Mouse (Mus musculus): ENCODE data around the gene Pkd2l1. TPM values are rescaled to one million over a fixed set of nuclear protein-coding genes. Genes with fewer than 3 reads are reported as not detected.

Pkd2l1 gene
- polyA plus RNA-seq (2014; fragmentation: Nextera tagmentation; extraction: Ambion mirVana), result 0.12 TPM in 1 of 2 replicates, not detected in the other

GRCm38 (mm10) chr19:44192342-44192741 is at the start of gene Pkd2l1:
Gene Pkd2l1 (minus strand): TSS chr19:44192442.
- H3K27me3 ChIP-seq (replicated peaks; ENCODE audit: control insufficient read depth, insufficient read depth, low read length), result no peaks in the 10 kb centered on the region
- no peak within 1 kb of the TSS for H3K27ac ChIP-seq (ENCODE audit: low read depth)
- H3K4me1 ChIP-seq (replicated peaks; ENCODE audit: control insufficient read depth, insufficient read depth, low read length), result no peaks in the 10 kb centered on the region
- H3K36me3 ChIP-seq (ENCODE audit: control insufficient read depth, insufficient read depth, low read length), result no peaks in the 10 kb centered on the region
- no peak for DNase-seq (ENCODE audit: low spot score)
- H3K9ac ChIP-seq (ENCODE audit: low read length), result no peak within 1 kb of the TSS
- H3K4me2 ChIP-seq (ENCODE audit: low read length), result no peak within 1 kb of the TSS
- H3K4me3 ChIP-seq (ENCODE audit: low read depth, low read length), result no peak within 1 kb of the TSS
- WGBS, result 52% methylated on average over 3 of the region's 3 CpGs
- no peak for ATAC-seq (replicated peaks; ENCODE audit: low FRiP score, low TSS enrichment, low read depth)
- no peaks in the 10 kb centered on the region for H3K9me3 ChIP-seq (ENCODE audit: control insufficient read depth, low read length)

- Histone ChIP-seq H3K4me3 (ENCODE audit: low read depth, low read length) (no peak overlapping the region), H3K9me3 (ENCODE audit: control insufficient read depth, low read length) (no peaks in the 10 kb centered on the region), H3K27ac (ENCODE audit: low read depth) (no peak overlapping the region), H3K36me3 (ENCODE audit: control insufficient read depth, insufficient read depth, low read length) (no peaks in the 10 kb centered on the region), H3K4me2 (ENCODE audit: low read length) (no peak overlapping the region), H3K27me3 (replicated peaks; ENCODE audit: control insufficient read depth, insufficient read depth, low read length) (no peaks in the 10 kb centered on the region), H3K4me1 (replicated peaks; ENCODE audit: control insufficient read depth, insufficient read depth, low read length) (0 out of 2 replicates have a peak, but pooled peaks cover 2% of the 10 kb centered on the region), H3K9ac (ENCODE audit: low read length) (no peak overlapping the region)
- ATAC-seq (replicated peaks; ENCODE audit: low FRiP score, low TSS enrichment, low read depth) (no peak), DNase-seq (ENCODE audit: low spot score) (no peak)
- 84% methylated on average over 2 of the region's 2 CpGs for WGBS
Measured at GRCm38 (mm10) chr19:44238906-44239305, 46.7 kb upstream of the Pkd2l1 start.

GRCm38 (mm10) chr19:44237471-44238006 is 45.3 kb upstream of the Pkd2l1 start:
- H3K9me3 ChIP-seq (ENCODE audit: control insufficient read depth, low read length), result no peaks in the 10 kb centered on the region
- 11% methylated on average over 19 of the region's 19 CpGs for WGBS
- H3K27me3 ChIP-seq (replicated peaks; ENCODE audit: control insufficient read depth, insufficient read depth, low read length), result no peaks in the 10 kb centered on the region
- H3K9ac ChIP-seq (ENCODE audit: low read length), result no peak overlapping the region
- H3K4me3 ChIP-seq (ENCODE audit: low read depth, low read length), result peak overlapping the region; percentile 23
- H3K4me1 ChIP-seq (replicated peaks; ENCODE audit: control insufficient read depth, insufficient read depth, low read length), result 0 out of 2 replicates have a peak, but pooled peaks cover 2% of the 10 kb centered on the region
- H3K27ac ChIP-seq (ENCODE audit: low read depth), result no peak overlapping the region
- peak overlapping the region; percentile 48 for H3K4me2 ChIP-seq (ENCODE audit: low read length)
- H3K36me3 ChIP-seq (ENCODE audit: control insufficient read depth, insufficient read depth, low read length), result no peaks in the 10 kb centered on the region
- ATAC-seq (replicated peaks; ENCODE audit: low FRiP score, low TSS enrichment, low read depth) (no peak; the same call in 1 of the 2 replicates), DNase-seq (ENCODE audit: low spot score) (peak; percentile 60)

- no peak overlapping the region for H3K4me3 ChIP-seq (ENCODE audit: low read depth, low read length)
- no peaks in the 10 kb centered on the region for H3K36me3 ChIP-seq (ENCODE audit: control insufficient read depth, insufficient read depth, low read length)
- no peak for DNase-seq (ENCODE audit: low spot score)
- no peak overlapping the region for H3K27ac ChIP-seq (ENCODE audit: low read depth)
- no peak for ATAC-seq (replicated peaks; ENCODE audit: low FRiP score, low TSS enrichment, low read depth)
- WGBS, result 87% methylated on average over 4 of the region's 4 CpGs
- no peaks in the 10 kb centered on the region for H3K27me3 ChIP-seq (replicated peaks; ENCODE audit: control insufficient read depth, insufficient read depth, low read length)
- H3K4me1 ChIP-seq (replicated peaks; ENCODE audit: control insufficient read depth, insufficient read depth, low read length), result no peaks in the 10 kb centered on the region
- H3K9me3 ChIP-seq (ENCODE audit: control insufficient read depth, low read length), result no peaks in the 10 kb centered on the region
- no peak overlapping the region for H3K9ac ChIP-seq (ENCODE audit: low read length)
- H3K4me2 ChIP-seq (ENCODE audit: low read length), result no peak overlapping the region
Measured at GRCm38 (mm10) chr19:44231608-44232151, 39.4 kb upstream of the Pkd2l1 start.

- H3K4me1 ChIP-seq (replicated peaks; ENCODE audit: control insufficient read depth, insufficient read depth, low read length), result no peaks in the 10 kb centered on the region
- H3K4me2 ChIP-seq (ENCODE audit: low read length), result no peak overlapping the region
- H3K27ac ChIP-seq (ENCODE audit: low read depth), result no peak overlapping the region
- no peak overlapping the region for H3K4me3 ChIP-seq (ENCODE audit: low read depth, low read length)
- no peaks in the 10 kb centered on the region for H3K27me3 ChIP-seq (replicated peaks; ENCODE audit: control insufficient read depth, insufficient read depth, low read length)
- 71% methylated on average over 3 of the region's 3 CpGs for WGBS
- H3K36me3 ChIP-seq (ENCODE audit: control insufficient read depth, insufficient read depth, low read length), result no peaks in the 10 kb centered on the region
- no peaks in the 10 kb centered on the region for H3K9me3 ChIP-seq (ENCODE audit: control insufficient read depth, low read length)
- DNase-seq (ENCODE audit: low spot score) (no peak), ATAC-seq (replicated peaks; ENCODE audit: low FRiP score, low TSS enrichment, low read depth) (no peak)
- H3K9ac ChIP-seq (ENCODE audit: low read length), result no peak overlapping the region
Measured at GRCm38 (mm10) chr19:44230212-44230611, 38.0 kb upstream of the Pkd2l1 start.

GRCm38 (mm10) chr19:44229776-44230175 is 37.5 kb upstream of the Pkd2l1 start:
- H3K9me3 ChIP-seq (ENCODE audit: control insufficient read depth, low read length), result no peaks in the 10 kb centered on the region
- no peak for DNase-seq (ENCODE audit: low spot score)
- H3K27ac ChIP-seq (ENCODE audit: low read depth), result no peak overlapping the region
- 55% methylated on average over 2 of the region's 2 CpGs for WGBS
- ATAC-seq (replicated peaks; ENCODE audit: low FRiP score, low TSS enrichment, low read depth), result no peak
- no peak overlapping the region for H3K9ac ChIP-seq (ENCODE audit: low read length)
- no peaks in the 10 kb centered on the region for H3K4me1 ChIP-seq (replicated peaks; ENCODE audit: control insufficient read depth, insufficient read depth, low read length)
- no peaks in the 10 kb centered on the region for H3K36me3 ChIP-seq (ENCODE audit: control insufficient read depth, insufficient read depth, low read length)
- H3K4me3 ChIP-seq (ENCODE audit: low read depth, low read length), result no peak overlapping the region
- H3K27me3 ChIP-seq (replicated peaks; ENCODE audit: control insufficient read depth, insufficient read depth, low read length), result no peaks in the 10 kb centered on the region
- no peak overlapping the region for H3K4me2 ChIP-seq (ENCODE audit: low read length)

GRCm38 (mm10) chr19:44225728-44226127 is 33.5 kb upstream of the Pkd2l1 start:
- ATAC-seq (replicated peaks; ENCODE audit: low FRiP score, low TSS enrichment, low read depth) (no peak), DNase-seq (ENCODE audit: low spot score) (no peak)
- Histone ChIP-seq H3K4me3 (ENCODE audit: low read depth, low read length) (no peak overlapping the region), H3K27ac (ENCODE audit: low read depth) (no peak overlapping the region), H3K9me3 (ENCODE audit: control insufficient read depth, low read length) (no peaks in the 10 kb centered on the region), H3K9ac (ENCODE audit: low read length) (no peak overlapping the region), H3K4me1 (replicated peaks; ENCODE audit: control insufficient read depth, insufficient read depth, low read length) (no peaks in the 10 kb centered on the region), H3K27me3 (replicated peaks; ENCODE audit: control insufficient read depth, insufficient read depth, low read length) (no peaks in the 10 kb centered on the region), H3K36me3 (ENCODE audit: control insufficient read depth, insufficient read depth, low read length) (no peaks in the 10 kb centered on the region), H3K4me2 (ENCODE audit: low read length) (no peak overlapping the region)
- 86% methylated on average over 5 of the region's 5 CpGs for WGBS

- no peak for DNase-seq (ENCODE audit: low spot score)
- 67% methylated on average over 3 of the region's 3 CpGs for WGBS
- Histone ChIP-seq H3K4me3 (ENCODE audit: low read depth, low read length) (no peak overlapping the region), H3K27ac (ENCODE audit: low read depth) (no peak overlapping the region), H3K4me2 (ENCODE audit: low read length) (no peak overlapping the region), H3K36me3 (ENCODE audit: control insufficient read depth, insufficient read depth, low read length) (no peaks in the 10 kb centered on the region), H3K27me3 (replicated peaks; ENCODE audit: control insufficient read depth, insufficient read depth, low read length) (no peaks in the 10 kb centered on the region), H3K9me3 (ENCODE audit: control insufficient read depth, low read length) (no peaks in the 10 kb centered on the region), H3K9ac (ENCODE audit: low read length) (no peak overlapping the region), H3K4me1 (replicated peaks; ENCODE audit: control insufficient read depth, insufficient read depth, low read length) (no peaks in the 10 kb centered on the region)
- ATAC-seq (replicated peaks; ENCODE audit: low FRiP score, low TSS enrichment, low read depth), result no peak
Measured at GRCm38 (mm10) chr19:44217958-44218525, 25.8 kb upstream of the Pkd2l1 start.

GRCm38 (mm10) chr19:44215255-44215654 is 23.0 kb upstream of the Pkd2l1 start:
- Histone ChIP-seq H3K4me3 (ENCODE audit: low read depth, low read length) (no peak overlapping the region), H3K36me3 (ENCODE audit: control insufficient read depth, insufficient read depth, low read length) (no peaks in the 10 kb centered on the region), H3K4me1 (replicated peaks; ENCODE audit: control insufficient read depth, insufficient read depth, low read length) (no peaks in the 10 kb centered on the region), H3K4me2 (ENCODE audit: low read length) (no peak overlapping the region), H3K27ac (ENCODE audit: low read depth) (no peak overlapping the region), H3K9me3 (ENCODE audit: control insufficient read depth, low read length) (no peaks in the 10 kb centered on the region), H3K9ac (ENCODE audit: low read length) (no peak overlapping the region), H3K27me3 (replicated peaks; ENCODE audit: control insufficient read depth, insufficient read depth, low read length) (no peaks in the 10 kb centered on the region)
- 68% methylated on average over 12 of the region's 12 CpGs for WGBS
- no peak for ATAC-seq (replicated peaks; ENCODE audit: low FRiP score, low TSS enrichment, low read depth)
- no peak for DNase-seq (ENCODE audit: low spot score)

Measured in intestine, embryonic 14.5 days (tissue).